Mouse (Mus musculus) cerebellum, postnatal 10 days (tissue): ENCODE measurements around the gene Exoc3l2.

ENCODE experiments used
- DNase-seq, 2 experiments: peaks; one replicate each; pipeline ENCODE4 v3.0.0; 2021; ENCODE audit warnings: mixed read lengths in 2 of 2

Gene Exoc3l2

DNA sequence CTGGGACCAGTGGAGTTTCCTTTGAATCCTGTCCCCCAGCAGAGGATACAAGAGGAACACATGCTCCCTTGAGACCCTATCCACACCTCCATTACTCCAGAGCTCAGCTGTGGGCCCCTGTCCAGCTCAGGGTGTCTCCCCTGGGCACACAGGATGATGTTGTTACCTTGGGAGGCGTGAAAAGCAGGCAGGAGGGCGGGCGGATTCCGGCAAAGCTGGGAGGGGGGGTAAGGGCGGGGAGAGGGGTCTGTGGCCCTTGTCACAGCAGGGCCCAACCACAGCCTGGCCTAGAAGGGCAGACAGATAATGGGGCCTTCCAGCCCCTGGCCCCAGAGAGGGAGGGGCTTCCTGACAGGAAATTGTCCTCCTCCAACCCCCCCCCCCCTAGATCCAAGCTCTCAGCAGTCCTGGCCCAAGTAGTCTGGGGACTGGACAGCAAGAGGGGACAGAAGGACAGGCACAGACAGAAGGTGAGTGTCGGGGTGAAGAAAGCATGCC, at the start of gene Exoc3l2:
Gene Exoc3l2 (plus strand): TSS at position 448 of the 498 bp plus-strand sequence.
- DNase-seq: no peak

DNA sequence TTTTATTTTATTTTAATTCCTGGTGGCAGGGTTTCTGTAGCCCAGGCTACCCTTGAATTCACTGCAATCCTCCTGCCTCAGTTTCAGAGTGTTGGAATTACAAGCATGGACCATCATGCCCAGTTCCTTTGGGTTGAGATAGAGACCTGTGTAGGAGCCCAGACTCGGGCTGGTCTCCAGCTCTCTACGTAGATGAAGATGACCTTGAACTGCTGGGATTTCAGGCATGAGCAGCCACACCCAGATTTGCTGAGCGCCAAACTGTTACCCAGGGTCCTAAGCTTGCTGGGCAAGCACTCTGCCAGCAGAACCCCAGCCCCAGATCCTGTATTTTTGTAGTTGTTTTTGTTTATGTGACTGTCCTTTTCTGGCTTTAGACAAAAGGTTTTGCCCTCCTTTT, 49.6 kb upstream of the Exoc3l2 start:
- no peak for DNase-seq

DNA sequence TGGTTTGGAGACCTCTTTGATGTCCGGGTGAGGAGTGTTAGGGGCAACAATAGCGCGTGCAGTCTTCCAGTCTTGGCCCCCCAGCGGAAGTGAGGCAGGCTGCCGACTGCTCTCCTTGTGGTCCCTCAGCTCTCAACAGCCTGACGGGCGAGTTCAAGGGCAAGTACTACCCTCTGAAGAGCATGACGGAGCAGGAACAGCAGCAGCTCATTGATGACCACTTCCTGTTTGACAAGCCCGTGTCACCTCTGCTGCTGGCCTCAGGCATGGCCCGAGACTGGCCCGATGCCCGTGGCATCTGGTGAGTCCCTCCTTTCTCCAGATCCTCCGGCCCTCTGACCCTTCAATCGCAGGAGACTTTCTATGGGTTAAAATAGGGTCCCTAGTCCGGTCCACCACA, 46.5 kb upstream of the Exoc3l2 start:
- no peak for DNase-seq

DNA sequence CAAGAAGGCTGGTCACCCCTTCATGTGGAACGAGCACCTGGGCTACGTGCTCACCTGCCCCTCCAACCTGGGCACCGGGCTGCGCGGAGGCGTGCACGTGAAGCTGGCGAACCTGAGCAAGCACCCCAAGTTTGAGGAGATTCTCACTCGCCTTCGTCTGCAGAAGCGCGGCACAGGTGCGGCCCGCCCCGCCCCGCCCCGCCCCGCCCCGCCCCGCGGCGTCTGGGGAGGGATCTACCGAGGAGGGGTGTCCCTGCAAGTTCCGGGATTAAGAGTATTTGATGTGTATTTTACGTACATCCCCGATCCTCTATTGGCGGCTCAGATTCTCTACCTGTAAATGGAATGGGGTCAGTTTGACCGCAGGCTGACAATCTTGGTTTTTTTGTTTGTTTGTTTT, 43.0 kb upstream of the Exoc3l2 start:
- no peak for DNase-seq

DNA sequence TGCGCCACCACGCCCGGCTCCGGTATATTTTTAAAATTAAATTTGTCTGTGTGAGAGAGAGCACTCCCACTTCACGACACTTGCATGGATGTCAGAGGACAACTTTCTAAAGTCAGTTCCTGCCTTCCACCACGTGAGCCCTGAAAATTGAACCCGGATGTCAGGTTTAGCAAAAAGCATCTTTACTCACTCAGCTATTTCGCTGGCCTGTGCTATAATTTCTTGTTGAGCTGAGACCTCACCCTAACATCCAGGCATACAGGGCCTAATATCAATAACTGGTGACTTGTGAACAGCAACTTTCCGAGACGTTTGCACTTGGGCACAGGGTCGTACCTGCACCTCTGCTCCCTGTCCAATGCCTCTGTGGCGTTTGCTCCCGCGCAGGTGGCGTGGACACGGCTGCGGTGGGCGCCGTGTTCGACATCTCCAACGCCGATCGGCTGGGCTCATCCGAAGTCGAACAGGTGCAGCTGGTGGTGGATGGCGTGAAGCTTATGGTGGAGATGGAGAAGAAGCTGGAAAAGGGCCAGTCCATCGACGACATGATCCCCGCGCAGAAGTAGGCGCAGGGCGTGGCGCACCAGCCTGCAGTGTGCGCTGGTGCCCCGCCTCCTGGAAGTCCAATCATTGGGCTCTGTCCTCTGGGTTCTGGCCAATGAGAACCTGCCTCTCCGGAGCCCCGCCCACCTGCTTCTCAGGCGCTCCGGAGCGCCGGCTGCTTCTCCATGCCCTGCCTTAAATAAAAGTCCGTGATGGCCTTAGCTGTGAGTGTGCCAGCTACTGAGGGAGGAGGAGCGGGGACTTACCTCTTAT, 42.1 kb upstream of the Exoc3l2 start:
- peak; percentile 96 for DNase-seq

DNA sequence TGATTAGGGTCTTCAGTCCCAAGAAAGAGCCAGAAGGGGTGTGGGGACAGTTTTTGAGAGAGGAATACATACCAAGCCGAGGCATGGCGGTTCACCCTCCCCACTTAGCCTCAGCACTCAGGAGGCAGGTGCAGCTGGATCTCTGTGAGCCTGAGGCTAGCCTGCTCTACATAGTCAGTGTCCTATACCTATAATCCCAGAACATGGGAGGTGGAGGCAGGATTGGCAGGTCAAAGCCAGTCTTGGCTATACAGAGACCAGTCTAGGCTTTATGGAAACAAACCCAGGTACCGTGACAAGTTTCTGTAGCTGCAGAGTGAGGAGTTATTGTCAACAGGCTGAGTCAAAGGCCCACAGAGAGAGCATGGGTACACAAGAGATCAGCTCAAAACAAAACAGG, 40.0 kb upstream of the Exoc3l2 start:
- DNase-seq: no peak

DNA sequence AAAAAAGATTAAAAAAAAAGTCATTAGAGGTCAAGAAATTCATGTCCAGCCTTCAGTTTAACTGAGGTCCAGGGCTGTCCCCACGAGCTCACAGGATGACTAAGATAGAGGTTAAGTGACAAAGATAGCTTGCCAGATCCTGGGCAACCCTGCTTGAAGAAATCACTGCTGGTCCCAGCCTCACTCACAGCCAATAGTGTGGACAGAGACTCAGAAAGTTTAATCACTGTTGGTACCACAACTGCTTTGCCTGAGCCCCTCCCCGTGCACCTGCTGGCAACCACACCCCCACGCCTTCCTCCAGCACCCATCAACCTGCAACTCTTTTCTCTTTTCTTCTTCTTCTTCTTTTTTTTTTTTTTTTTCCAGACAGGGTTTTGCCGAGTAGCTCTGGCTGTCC, 39.1 kb upstream of the Exoc3l2 start:
- no peak for DNase-seq

DNA sequence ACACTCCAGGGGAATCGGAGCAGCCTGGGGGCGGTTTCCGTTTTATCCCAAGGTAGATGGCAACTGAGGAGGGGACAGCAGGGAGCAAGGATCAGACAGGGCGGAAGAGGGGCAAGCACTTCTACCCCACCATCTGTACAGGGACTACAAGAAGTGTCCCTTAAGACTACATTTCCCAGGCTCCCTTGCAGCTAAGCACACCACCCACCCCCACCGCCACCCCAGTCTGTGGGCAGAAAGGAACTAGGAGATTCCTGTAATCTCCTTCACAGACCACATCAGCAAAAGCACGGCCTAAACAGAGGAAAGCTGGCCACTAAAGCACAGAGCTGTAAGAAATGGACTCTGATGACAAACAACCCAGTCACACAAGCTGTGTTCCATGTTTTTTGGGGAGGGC, 36.8 kb upstream of the Exoc3l2 start:
- DNase-seq: no peak

DNA sequence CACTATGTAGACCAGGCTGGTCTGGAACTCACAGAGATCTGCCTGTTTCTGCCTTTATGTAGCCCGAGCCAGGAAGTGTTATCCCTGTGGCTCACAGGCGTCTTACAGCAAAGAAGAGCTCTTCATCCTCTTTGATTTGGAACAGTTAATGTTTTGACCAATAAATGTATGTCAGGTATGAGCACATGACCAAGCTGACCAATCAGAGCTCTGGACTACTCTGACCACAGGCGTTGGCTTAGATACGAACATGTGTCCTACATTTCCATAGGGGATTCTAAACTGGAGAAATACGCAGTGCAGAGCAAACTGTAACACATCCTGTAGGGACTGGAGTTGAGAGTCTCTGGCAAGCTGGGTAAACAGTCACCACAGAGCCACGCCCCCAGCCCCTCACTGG, 36.2 kb upstream of the Exoc3l2 start:
- DNase-seq: no peak

DNA sequence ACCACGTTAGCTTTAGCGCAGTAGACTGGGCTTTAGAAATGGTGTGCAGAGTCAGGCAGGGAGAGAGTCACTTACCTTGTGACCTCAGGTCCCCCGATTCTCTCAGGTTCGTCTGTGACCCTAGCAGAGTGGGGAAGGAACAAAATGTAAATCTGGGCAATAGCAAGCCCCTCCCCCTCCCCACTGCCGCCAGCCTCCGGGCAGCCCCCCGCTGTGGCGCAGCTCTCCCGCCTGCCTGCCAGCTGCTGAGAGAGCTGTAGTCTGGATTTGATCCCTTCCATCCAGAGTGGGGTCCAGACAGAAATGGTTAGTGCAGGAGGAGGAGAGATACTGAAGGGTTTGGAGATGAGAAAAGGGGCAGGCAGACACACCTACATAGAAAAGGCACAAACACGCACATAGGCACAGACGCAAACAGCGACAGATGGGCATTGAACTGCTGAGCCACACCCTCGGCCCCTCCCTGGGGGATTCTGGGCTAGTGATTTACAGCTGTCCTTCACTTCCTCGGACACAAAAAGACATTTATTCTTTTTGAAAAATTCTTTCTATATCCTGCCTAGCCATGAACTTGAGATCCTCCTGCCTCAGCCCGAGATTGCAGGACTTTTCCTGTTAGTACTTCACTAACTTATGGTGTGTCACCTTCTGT, 35.0 kb upstream of the Exoc3l2 start:
- DNase-seq: peak; percentile 55 to 63

DNA sequence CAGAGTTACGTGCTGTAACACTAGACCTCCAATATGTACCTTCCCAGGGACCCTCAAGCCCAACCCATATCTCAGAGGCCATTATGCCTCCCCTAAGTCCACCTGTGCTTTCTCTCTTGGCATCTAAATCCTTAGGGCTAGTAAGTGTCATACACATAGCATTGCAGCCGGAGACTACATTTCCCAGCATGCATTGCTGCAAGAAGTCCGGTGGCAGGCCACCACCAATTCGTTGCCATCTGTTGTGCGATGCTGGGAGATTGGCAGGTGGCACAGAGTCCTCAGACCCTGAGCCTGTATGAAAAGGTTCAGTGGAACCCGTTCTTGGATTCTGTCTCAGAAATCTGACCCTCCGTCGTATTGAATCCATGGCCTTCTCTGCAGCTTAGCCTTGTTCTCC, 33.4 kb upstream of the Exoc3l2 start:
- peak; percentile 83 to 86 for DNase-seq

DNA sequence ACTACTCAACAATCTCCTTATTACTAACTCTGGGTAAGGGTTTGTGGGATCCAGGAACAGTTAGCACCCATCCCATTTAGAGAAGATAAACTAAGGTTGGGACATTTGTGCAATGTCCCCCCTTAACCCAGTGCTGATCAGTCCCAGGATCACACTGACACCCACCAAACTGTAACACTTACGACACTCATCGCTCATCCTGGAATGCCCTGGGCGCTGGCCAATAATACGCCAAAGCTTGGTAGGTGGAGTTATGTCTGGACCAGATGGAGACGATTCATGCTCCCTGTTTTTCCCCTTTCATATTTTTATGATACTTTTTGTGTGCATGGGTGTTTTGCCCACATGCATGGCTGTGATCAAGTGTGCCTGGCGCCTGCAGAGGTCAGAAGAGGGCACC, 32.7 kb upstream of the Exoc3l2 start:
- no peak for DNase-seq

DNA sequence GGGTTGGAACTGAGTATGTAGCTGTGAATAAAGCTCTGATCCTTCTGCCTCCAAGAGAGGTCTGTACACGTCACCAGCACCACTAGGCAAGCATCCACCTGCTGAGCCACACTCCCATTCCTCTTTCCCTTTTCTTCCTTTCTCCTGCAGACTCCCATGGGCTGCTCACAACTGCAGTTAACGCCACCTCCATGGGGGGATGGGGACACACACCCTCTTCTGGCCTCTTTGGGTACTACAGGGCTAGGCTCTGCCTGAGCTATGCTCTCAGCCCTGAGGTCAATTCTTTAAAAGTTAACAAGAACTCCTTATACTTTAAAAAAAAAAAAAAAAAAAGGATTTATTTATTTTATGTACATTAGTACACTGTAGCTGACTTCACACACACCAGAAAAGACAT, 30.7 kb upstream of the Exoc3l2 start:
- DNase-seq: no peak

DNA sequence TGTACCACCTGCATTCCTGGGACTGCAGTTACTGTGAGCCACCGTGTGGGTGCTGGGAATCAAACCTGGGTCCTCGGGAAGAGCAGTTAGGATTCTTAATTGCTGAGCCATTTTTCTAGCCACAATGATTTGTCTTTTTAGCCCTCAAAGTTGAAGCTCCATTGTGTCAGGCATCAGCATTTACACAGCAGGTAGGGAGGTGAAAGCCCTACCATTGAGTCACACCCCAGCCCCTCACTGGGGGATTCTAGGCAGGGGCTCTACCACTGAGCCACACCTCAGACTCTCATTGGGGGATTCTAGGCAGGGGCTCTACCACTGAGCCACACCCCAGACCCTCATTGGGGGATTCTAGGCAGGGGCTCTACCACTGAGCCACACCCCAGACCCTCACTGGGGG, 26.9 kb upstream of the Exoc3l2 start:
- no peak for DNase-seq

DNA sequence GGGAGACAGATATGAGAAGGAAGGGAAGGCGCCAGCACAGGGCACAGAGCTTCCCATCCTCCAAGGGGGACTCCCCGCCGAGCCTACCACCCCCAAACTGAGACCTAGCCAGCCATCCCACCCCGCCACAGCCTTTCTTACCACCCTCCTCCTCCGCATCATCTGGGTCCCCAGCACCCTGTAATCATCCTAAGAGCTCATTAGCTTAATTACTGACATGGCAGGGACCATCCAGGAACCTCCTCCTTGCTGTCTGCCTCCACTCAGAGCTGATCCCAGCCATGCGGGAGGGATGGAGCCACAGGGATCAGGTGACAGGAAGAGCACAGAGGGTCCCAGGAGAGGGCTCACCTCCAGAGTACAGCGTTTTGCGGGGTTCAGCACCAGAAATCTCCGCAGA, 26.1 kb upstream of the Exoc3l2 start:
- DNase-seq: no peak

DNA sequence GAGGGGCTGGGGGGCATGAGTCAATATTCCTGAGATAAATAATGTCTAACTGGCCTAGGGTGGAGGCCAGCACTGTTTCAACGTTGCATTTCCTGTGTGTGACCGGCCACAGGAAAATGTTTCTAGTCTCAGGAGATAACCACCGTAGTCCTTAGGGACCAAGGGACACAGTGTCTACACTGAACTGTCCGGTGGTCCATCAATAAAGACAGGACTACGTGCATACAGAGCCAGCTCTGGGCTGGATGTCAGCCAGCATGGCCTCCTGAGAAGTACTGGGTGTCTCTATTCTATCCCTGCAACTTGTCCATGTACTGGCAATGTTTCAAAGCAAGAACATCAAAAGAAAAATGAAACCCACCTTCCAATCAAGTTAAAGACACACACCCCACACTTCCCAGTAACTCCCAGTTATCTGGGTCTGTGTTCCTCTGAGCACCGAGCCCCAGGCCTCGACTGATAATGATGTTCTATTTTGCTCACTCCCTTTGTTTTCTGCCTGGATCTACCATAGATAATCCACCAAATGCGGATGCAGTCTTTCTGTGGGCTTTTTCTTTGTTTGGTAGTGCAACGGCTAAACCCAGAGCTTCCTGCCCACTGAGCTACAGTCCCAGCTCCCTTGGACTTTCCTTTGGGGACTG, 21.6 kb upstream of the Exoc3l2 start:
- no peak for DNase-seq

DNA sequence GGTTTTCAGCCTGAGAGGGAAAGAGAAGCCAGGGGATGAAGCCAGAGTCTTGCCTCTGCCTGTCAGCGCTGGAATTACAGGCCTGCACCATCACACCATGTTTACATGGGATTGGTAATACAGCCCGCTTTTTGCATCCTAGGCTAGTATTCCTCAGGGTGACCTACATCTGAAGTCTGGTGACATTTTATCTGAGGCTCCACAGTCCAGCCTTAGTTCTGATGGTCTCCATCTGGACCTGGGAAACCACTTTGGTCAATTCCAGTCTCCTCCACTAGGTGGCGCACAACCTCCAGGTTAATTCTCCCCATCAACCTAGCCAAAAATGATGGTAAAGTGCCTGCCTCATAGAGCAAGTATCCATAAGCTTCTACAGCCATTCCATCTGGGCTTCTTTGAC, 19.8 kb upstream of the Exoc3l2 start:
- DNase-seq: peak; percentile 95 to 99

DNA sequence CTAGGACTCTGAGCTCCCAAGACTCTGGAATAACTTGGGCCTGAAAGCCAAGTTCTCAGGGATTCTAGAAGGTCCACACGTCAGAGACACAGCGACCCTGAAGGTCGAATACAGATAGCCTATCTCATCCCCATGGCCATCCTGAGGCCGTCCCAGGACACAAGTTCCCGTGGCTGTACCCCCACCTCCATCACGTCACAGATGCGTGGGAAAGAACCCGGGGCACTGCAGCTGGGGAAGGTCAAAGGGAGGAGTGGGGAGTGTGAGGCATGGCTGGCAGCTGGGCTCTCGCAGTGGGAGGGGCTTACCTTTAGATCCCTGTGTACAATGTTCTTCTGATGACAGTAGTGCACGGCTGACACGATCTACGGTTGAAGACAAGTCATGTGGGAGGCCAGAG, 18.3 kb upstream of the Exoc3l2 start:
- DNase-seq: no peak

DNA sequence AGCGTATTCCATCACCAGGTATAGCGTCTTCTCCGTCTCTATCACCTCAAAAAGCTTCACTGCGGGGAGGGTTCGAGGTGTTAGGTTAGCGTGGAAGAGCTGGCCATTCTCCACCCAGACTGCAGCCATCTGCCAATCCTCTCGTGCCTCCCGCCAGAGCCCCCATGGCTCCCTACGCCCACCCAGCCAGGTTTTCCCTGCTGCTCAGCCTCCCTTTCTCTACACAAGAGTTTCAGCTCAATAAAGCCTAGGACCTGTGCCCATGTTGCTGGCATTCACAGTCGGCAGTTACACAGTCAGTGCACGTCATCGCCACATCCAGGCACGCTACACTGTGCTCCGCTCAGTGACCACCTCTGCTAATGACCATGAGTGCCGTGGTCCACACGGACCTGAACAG, 15.4 kb upstream of the Exoc3l2 start:
- DNase-seq: peak; percentile 85 to 89

DNA sequence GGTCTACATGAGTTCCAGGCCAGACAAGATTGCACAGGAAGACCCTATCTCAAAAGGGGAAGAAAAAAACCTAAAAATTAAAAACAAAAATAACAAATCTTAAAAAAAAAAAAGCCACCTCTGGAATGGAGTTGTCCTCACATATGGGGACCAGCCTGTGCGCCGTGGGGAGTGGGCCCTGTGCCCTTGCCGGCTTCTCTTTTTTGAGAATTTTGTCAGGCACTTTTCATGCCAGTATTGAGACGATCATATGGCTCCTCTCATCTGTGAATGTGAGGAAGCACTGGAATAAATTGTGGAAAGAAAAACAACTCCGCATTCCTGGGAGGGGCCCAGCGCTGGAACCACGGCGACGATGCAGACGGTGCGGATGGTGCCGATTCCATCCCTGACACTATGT, 14.0 kb upstream of the Exoc3l2 start:
- peak; percentile 76 to 80 for DNase-seq

DNA sequence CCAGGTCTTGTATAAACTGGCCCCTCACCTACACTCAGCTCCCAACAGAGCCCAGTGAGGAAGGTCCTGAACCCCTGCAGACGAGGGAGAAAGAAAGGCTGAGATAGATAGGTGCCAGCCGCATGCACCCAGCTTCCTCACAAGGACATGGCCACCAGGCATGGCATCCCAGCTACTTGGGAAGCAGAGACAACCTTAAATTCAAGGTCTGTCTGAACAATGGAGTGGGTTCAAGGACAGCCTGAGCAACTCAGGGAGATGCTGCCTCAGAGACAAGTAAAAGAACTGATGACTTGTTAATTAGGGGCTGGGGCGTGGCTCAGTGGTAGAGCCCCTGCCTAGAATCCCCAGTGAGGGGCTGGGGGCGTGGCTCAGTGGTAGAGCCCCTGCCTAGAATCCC, 7.9 kb upstream of the Exoc3l2 start:
- DNase-seq: no peak

DNA sequence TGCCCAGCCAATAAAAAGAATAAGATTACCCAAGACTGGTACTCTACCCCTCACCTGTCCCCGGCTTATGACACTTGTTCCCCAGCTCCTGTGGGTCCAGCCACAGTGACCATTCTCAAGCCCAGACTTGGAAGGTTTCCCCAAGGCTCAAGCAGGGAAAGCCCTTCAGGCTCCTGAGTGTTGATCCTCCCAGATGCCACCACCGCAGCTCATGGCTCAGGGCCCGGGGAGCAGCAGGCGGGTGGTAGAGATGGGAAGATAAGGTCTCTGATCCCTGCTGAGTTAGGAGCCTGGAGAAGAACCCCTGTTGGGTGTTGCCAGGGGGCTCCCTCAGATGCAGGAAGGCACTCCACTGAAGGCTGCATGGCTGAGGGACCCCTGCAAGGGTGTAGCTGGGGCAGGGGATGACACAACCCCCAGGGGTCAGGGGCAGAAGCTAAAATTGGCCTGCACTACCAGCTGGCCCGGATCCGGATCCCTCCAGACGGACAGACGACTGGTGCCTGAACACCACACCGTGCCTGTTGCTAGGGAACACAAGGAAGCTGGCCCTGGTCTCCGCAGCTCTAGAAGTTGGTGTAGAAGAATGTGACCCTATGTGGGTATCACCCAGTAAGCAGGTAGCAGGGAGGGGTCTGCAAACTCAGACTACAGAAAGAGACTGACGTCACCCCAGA, 7.2 kb upstream of the Exoc3l2 start:
- DNase-seq: peak; percentile 63 to 77

DNA sequence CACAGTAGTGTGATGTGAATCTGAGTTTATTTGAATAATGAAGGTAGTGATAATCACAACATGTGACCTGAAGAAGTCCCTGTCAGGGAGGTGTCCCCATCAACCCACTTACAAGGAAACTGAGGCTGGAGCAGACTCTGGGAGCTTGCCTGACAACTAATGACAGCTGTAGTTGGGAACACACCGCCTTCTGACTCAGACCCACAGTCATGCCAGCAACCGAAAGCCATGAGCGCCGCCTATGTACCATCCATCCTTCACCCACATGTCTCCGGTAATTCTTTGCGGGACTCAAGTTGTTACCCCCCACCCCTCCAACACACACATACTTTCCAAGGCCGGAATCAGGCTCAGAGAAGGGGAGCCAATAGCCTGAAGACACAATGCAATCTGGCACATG, 6.5 kb upstream of the Exoc3l2 start:
- no peak for DNase-seq
